Mouse (Mus musculus) embryo, embryonic 9.5 days (tissue): ENCODE results near the gene Kcmf1.
A peak's percentile ranks its signal among the peaks of the same experiment; 100 is the strongest.

Experiments used
- DNase-seq: peaks from one replicate; pipeline ENCODE4 v3.0.0-alpha.2; 2017; ENCODE audit errors: extremely low spot score

Kcmf1 gene

GRCm38 (mm10) chr6:72899781-72900681 is at the start of gene Kcmf1:
Gene Kcmf1, minus strand, starts transcription at chr6:72899979.
- peak; percentile 85 for DNase-seq

- DNase-seq: no peak
Observed at GRCm38 (mm10) chr6:72949161-72949756, 49.5 kb upstream of the Kcmf1 start.

GRCm38 (mm10) chr6:72948392-72948791 is 48.6 kb upstream of the Kcmf1 start:
- no peak for DNase-seq

- no peak for DNase-seq
Observed at GRCm38 (mm10) chr6:72947960-72948359, 48.2 kb upstream of the Kcmf1 start.

- DNase-seq: peak; percentile 49
Observed at GRCm38 (mm10) chr6:72940493-72940892, 40.7 kb upstream of the Kcmf1 start.

- DNase-seq: no peak
Observed at GRCm38 (mm10) chr6:72937859-72938258, 38.1 kb upstream of the Kcmf1 start.

GRCm38 (mm10) chr6:72937430-72937829 is 37.7 kb upstream of the Kcmf1 start:
- no peak for DNase-seq

GRCm38 (mm10) chr6:72932955-72933354 is 33.2 kb upstream of the Kcmf1 start:
- DNase-seq: no peak

GRCm38 (mm10) chr6:72931533-72931932 is 31.8 kb upstream of the Kcmf1 start:
- DNase-seq: no peak

GRCm38 (mm10) chr6:72929795-72930398 is 30.1 kb upstream of the Kcmf1 start:
- DNase-seq: no peak

GRCm38 (mm10) chr6:72926755-72927482 is 27.1 kb upstream of the Kcmf1 start:
- DNase-seq: peak; percentile 47

- no peak for DNase-seq
Observed at GRCm38 (mm10) chr6:72926031-72926430, 26.3 kb upstream of the Kcmf1 start.

GRCm38 (mm10) chr6:72923381-72923780 is 23.6 kb upstream of the Kcmf1 start:
- DNase-seq: no peak

- no peak for DNase-seq
Observed at GRCm38 (mm10) chr6:72921081-72921480, 21.3 kb upstream of the Kcmf1 start.

GRCm38 (mm10) chr6:72918510-72919033 is 18.8 kb upstream of the Kcmf1 start:
- no peak for DNase-seq

- no peak for DNase-seq
Observed at GRCm38 (mm10) chr6:72916330-72916729, 16.6 kb upstream of the Kcmf1 start.

- no peak for DNase-seq
Observed at GRCm38 (mm10) chr6:72914087-72914749, 14.4 kb upstream of the Kcmf1 start.

GRCm38 (mm10) chr6:72911261-72911660 is 11.5 kb upstream of the Kcmf1 start:
- DNase-seq: no peak

- DNase-seq: no peak
Observed at GRCm38 (mm10) chr6:72902254-72902990, 2.6 kb upstream of the Kcmf1 start.

GRCm38 (mm10) chr6:72900952-72901351 is 1.2 kb upstream of the Kcmf1 start:
- peak; percentile 24 for DNase-seq
